Mouse (Mus musculus): ENCODE measurements around the gene Clip2.
A peak's percentile ranks its signal among the peaks of the same experiment; 100 is the strongest.

Gene Clip2

GRCm38 (mm10) chr5:134560450-134561171 is 8.4 kb upstream of the Clip2 start:
- DNase-seq = no peak

- no peak for DNase-seq
Measured at GRCm38 (mm10) chr5:134560071-134560449, 7.8 kb upstream of the Clip2 start, which contains the start of gene Syna. Syna (minus strand) TSS chr5:134560171.

GRCm38 (mm10) chr5:134555463-134556164 is 3.4 kb upstream of the Clip2 start:
- DNase-seq = peak; percentile 84

GRCm38 (mm10) chr5:134553951-134554546 is 1.8 kb upstream of the Clip2 start:
- DNase-seq = peak in 1 of 2 experiments; percentile 32

- DNase-seq = peak; percentile 42 to 53
Measured at GRCm38 (mm10) chr5:134551233-134552109, 763 bp downstream of the Clip2 start.

GRCm38 (mm10) chr5:134550836-134551232 is 1.4 kb downstream of the Clip2 start:
- DNase-seq = no peak

GRCm38 (mm10) chr5:134549640-134550168 is 2.5 kb downstream of the Clip2 start:
- no peak for DNase-seq

GRCm38 (mm10) chr5:134548306-134548705 is 3.9 kb downstream of the Clip2 start:
- peak; percentile 65 to 78 for DNase-seq

- DNase-seq = no peak
Measured at GRCm38 (mm10) chr5:134546790-134547189, 5.4 kb downstream of the Clip2 start.

- DNase-seq = no peak
Measured at GRCm38 (mm10) chr5:134545242-134545629, 7.0 kb downstream of the Clip2 start.

- DNase-seq = no peak
Measured at GRCm38 (mm10) chr5:134544516-134545241, 7.6 kb downstream of the Clip2 start.

GRCm38 (mm10) chr5:134541640-134542039 is 10.6 kb downstream of the Clip2 start:
- peak; percentile 85 to 86 for DNase-seq

GRCm38 (mm10) chr5:134540881-134541280 is 11.4 kb downstream of the Clip2 start:
- DNase-seq = no peak

GRCm38 (mm10) chr5:134539891-134540290 is 12.3 kb downstream of the Clip2 start:
- no peak for DNase-seq

GRCm38 (mm10) chr5:134536036-134536435 is 16.2 kb downstream of the Clip2 start:
- DNase-seq = no peak

- no peak for DNase-seq
Measured at GRCm38 (mm10) chr5:134532417-134532816, 19.8 kb downstream of the Clip2 start.

- no peak for DNase-seq
Measured at GRCm38 (mm10) chr5:134531585-134531984, 20.6 kb downstream of the Clip2 start.

- DNase-seq = no peak
Measured at GRCm38 (mm10) chr5:134530830-134531229, 21.4 kb downstream of the Clip2 start.

GRCm38 (mm10) chr5:134528488-134528887 is 23.7 kb downstream of the Clip2 start:
- DNase-seq = no peak

- DNase-seq = no peak
Measured at GRCm38 (mm10) chr5:134525971-134526711, 26.1 kb downstream of the Clip2 start.

- DNase-seq = no peak
Measured at GRCm38 (mm10) chr5:134523728-134524127, 28.5 kb downstream of the Clip2 start.
